ENCODE assay signal across 13 mouse cellular contexts in genomic region chr13:96878220-96879057, GRCm38 (mm10). TPM values are rescaled to one million over a fixed set of nuclear protein-coding genes. Genes with fewer than 3 reads are reported as not detected.
DNase-seq lines count a peak whose midpoint lies in the region; ATAC-seq and TF ChIP-seq lines count a peak whose summit lies in the region.
"Had no signal": no experiment of that assay in that cellular context is flagged by ENCODE, and none has a peak within 500 bp of the region (broad histone marks: within the 10 kb centered on the region; RNA-seq: fewer than 3 reads in every experiment).

No protein-coding gene starts in this region.

- no peaks in the 10 kb centered on the region for H3K36me3 ChIP-seq in midbrain, embryonic 15.5 days (replicated peaks)
- no peaks in the 10 kb centered on the region for H3K36me3 ChIP-seq in lung, postnatal 0 days (ENCODE audit: insufficient read depth, low read length)
- H3K36me3 ChIP-seq: hindbrain, embryonic 12.5 days; stomach, embryonic 15.5 days had no signal

- H3K4me2 ChIP-seq in midbrain, embryonic 15.5 days, result peak overlapping the region; percentile 26
- H3K4me2 ChIP-seq in lung, postnatal 0 days (replicated peaks; ENCODE audit: low read depth, low read length), result no peak overlapping the region
- H3K4me2 ChIP-seq: hindbrain, embryonic 12.5 days; stomach, embryonic 15.5 days had no signal

- peak; percentile 82; the same call in 1 of the 2 replicates for ATAC-seq in midbrain, embryonic 15.5 days (replicated peaks)
- ATAC-seq in lung, postnatal 0 days, result no peak
- no peak for ATAC-seq in granulocyte monocyte progenitor cell, adult 5-6 weeks (replicated peaks; ENCODE audit: poor library complexity, severe bottlenecking)

- WGBS in midbrain, embryonic 15.5 days, result 36% methylated on average over 12 of the region's 12 CpGs
- WGBS in lung, postnatal 0 days, result 67% methylated on average over 12 of the region's 12 CpGs

- no peaks in the 10 kb centered on the region for H3K9me3 ChIP-seq in midbrain, embryonic 15.5 days
- H3K9me3 ChIP-seq in lung, postnatal 0 days (ENCODE audit: low read length), result no peaks in the 10 kb centered on the region
- H3K9me3 ChIP-seq: hindbrain, embryonic 12.5 days; stomach, embryonic 15.5 days had no signal

- H3K9ac ChIP-seq in midbrain, embryonic 15.5 days, result 0 out of 2 replicates have a peak overlapping the region, but pooled peaks have one; percentile 5
- no peak overlapping the region for H3K9ac ChIP-seq in lung, postnatal 0 days (replicated peaks; ENCODE audit: low read depth)
- H3K9ac ChIP-seq: hindbrain, embryonic 12.5 days; stomach, embryonic 15.5 days had no signal

- peaks cover 8% of the 10 kb centered on the region; the same call in 1 of the 2 replicates for H3K4me1 ChIP-seq in midbrain, embryonic 15.5 days
- H3K4me1 ChIP-seq in lung, postnatal 0 days (ENCODE audit: insufficient read depth, low read depth, low read length), result no peaks in the 10 kb centered on the region
- H3K4me1 ChIP-seq: hindbrain, embryonic 12.5 days; stomach, embryonic 15.5 days had no signal

- DNase-seq in brain, embryonic 18.5 days (ENCODE audit: low read depth, low spot score), result peak; percentile 24
- peak; percentile 18 to 23 for DNase-seq in frontal cortex, postnatal 14 days (ENCODE audit: low spot score in 2 of 2)
- DNase-seq in left cerebral cortex, adult 18-20 months (ENCODE audit: low spot score in 2 of 2), result peak; percentile 31 to 39
- no peak for DNase-seq in lung, postnatal 0 days (ENCODE audit: low spot score)
- no peak for DNase-seq in T-cell, adult 2 months (ENCODE audit: low spot score)
- no peak for DNase-seq in heart, postnatal 36 days
- DNase-seq: cerebellum, postnatal 25 days; heart, adult 18-20 months; lung, postnatal 10 days had no signal

- no peaks in the 10 kb centered on the region for H3K27me3 ChIP-seq in midbrain, embryonic 15.5 days (replicated peaks)
- H3K27me3 ChIP-seq in lung, postnatal 0 days (replicated peaks; ENCODE audit: insufficient read depth, low read length), result no peaks in the 10 kb centered on the region
- H3K27me3 ChIP-seq: hindbrain, embryonic 12.5 days; stomach, embryonic 15.5 days had no signal

- H3K27ac ChIP-seq in midbrain, embryonic 15.5 days, result peak overlapping the region; percentile 53; the same call in 1 of the 2 replicates
- H3K27ac ChIP-seq in lung, postnatal 0 days (ENCODE audit: low read length), result no peak overlapping the region
- H3K27ac ChIP-seq: hindbrain, embryonic 12.5 days; stomach, embryonic 15.5 days had no signal

- no peak for TF ChIP-seq CTCF in lung, postnatal 0 days (IDR thresholded peaks at IDR 0.05)

- 0 out of 2 replicates have a peak overlapping the region, but pooled peaks have one; percentile 9 for H3K4me3 ChIP-seq in midbrain, embryonic 15.5 days
- H3K4me3 ChIP-seq in lung, postnatal 0 days (ENCODE audit: low read depth, low read length), result no peak overlapping the region
- H3K4me3 ChIP-seq: hindbrain, embryonic 12.5 days; stomach, embryonic 15.5 days had no signal

- TF ChIP-seq EP300 in lung, postnatal 0 days (IDR thresholded peaks at IDR 0.05), result no peak

- intact Hi-C loops in heart, postnatal 36 days (cut with DNase I), result no loop called here

RNA-seq across cellular contexts. Expression of gene Gcnt4, which starts 46.0 kb away (rescaled TPM):
- 10 to 100 TPM in 1 of 2 experiments, 1 to 10 TPM in 1; 9.9 to 12.9 TPM for total RNA-seq in left cerebral cortex, adult 18-20 months (2021)
- polyA plus RNA-seq in midbrain, embryonic 15.5 days (2015; fragmentation: Nextera tagmentation; extraction: Ambion mirVana), result 0.08 and 0.14 TPM in 2 replicates
- polyA plus RNA-seq in lung, postnatal 0 days (2015; fragmentation: Nextera tagmentation; extraction: Ambion mirVana), result 0.19 and 0.27 TPM in 2 replicates
- 0.69 and 1.1 TPM in 2 replicates for total RNA-seq in granulocyte monocyte progenitor cell, adult 5-6 weeks (2014; fragmentation: Nextera tagmentation)
- total RNA-seq in granulocyte monocyte progenitor cell, adult 5-6 weeks (2017), result 0.65 and 0.88 TPM in 2 replicates
- total RNA-seq in heart, postnatal 36 days (2021), result under 1 TPM; 0.05 to 0.14 TPM

Comparison
In these comparisons a context has a peak if more than half of its experiments do, and no peak if none do; other contexts are left out.
1. DNase-seq: peak in brain, embryonic 18.5 days (single experiment), frontal cortex, postnatal 14 days (2 of 2) and left cerebral cortex, adult 18-20 months (2 of 2); none in lung, postnatal 0 days (single experiment), T-cell, adult 2 months (single experiment) and heart, postnatal 36 days (0 of 2).
2. RNA of gene Gcnt4, which starts 46.0 kb away (total RNA-seq): 9.9 to 12.9 TPM in left cerebral cortex, adult 18-20 months; 0.65 to 1.1 TPM in granulocyte monocyte progenitor cell, adult 5-6 weeks and 0.05 to 0.14 TPM in heart, postnatal 36 days; every median in the first group is over 4 times any median in the second.